Mouse (Mus musculus) activated CD4-positive, CD25-positive, alpha-beta regulatory T cell, adult 9 weeks (primary cell): Measurements from ENCODE around the gene Zwint. TPM values are rescaled to one million over a fixed set of nuclear protein-coding genes. Genes with fewer than 3 reads are reported as not detected.

Experiments
- polyA plus RNA-seq: library from polyadenylated mRNA; unstranded; fragments of 100-300 nt; shearing (Covaris generic); gene quantifications from one replicate; pipeline ENCODE4 v1.2.1, GENCODE M21; 2017

The Zwint gene
- polyA plus RNA-seq = 114 TPM

DNA sequence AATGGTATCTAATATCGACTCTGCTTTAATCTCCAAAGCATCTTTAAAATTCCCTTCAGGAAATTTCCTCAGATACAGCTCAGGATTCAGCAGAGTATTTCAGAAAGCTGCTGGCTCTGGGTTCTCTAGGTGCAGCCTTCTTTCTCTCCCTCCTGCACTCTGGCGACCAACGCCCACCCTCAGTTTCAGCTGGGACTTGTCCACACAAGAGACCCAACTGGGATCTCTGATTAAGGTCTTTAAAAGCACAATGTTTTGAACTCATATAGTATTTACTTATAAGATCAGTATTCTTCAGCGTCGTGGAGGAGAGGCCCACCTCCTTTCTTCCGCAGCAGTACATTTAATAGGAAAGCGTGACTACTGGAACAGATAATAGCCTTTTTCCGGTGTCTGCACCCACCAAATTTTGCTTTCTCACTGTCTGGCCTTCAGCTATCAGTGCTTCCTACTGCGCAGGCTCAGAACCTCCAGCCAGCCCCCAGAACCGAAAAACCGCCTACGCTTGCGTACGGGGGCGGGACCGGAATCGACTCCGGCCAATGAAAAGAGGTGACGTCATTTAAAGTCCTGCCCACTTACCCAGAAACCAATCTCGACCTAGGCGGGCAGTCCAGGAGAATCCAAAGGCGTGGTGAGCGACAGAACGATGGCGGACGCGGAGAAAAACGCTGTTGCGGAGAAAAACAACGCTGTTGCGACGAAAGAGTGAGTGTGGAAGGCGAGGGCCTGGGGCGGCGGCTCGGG is at the start of gene Zwint:
TSS of gene Zwint (plus strand) at position 576 of the 747 bp plus-strand sequence.

